Mouse (Mus musculus): ENCODE data around the gene Erbb2.

Erbb2 gene

DNA sequence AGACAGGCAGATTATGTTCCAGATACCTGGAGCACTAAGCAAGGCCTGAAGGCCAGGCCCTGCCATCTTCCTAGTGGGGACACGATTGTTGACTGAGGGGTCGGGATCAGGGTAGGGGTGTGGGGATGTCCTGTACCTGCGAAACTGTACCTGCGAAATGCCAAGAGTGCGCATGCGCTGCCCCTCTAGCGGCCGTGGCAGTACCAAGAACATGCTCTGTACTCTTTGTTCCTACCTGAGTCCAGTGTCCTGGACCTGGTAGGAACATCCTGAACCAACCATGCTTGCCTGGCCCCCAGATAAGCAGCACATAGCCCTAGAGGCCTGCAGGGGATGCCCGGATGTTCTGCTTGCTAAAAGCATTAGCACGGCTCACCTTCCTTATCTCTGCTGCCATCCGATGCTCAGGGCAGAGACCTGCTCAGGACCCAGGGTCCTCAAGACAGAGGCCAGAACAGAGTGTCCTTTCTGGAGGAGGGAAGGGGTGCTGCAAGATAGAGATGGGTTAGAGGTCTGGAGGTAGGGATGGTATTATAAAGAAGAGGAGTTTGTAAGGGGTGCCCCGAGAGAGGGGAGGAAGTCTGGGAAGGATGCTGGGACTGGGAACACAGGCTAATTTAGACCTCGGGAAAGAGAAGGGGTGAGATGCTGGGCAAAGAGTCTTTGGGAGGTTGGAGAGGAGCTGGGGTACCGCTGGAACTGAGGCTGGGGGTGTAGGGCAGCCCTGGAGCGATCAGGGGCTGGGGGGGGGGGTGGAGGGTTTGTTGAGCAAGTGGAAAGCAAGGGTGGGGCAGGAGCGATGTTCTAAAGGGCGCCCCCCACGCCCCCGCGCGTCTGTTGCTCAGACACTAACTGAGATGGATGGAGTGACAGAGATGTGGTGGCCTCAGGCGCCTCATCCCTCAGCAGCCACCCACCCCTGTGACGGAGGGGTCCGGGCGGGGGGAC, 26.4 kb upstream of the Erbb2 start, which contains the start of gene Pnmt:
Pnmt (plus strand) TSS at position 813 of the 948 bp plus-strand sequence.
- no peak for DNase-seq (ENCODE audit: low spot score)

DNA sequence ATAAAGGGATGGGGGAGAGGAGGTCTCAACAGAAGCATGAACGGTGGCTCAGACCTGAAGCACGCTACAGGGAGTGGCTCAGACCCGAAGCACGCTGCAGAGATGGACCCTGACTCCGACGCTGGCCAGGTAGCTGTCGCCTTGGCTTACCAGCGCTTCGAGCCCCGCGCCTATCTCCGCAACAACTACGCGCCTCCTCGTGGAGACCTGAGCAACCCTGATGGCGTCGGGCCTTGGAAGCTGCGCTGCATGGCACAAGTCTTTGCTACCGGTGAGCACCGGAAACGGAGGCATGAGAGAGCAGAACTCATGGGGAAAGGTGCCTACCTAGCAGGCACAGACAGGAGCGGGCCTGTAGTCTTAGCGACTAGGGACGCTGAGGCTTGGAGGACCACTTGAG, 25.7 kb upstream of the Erbb2 start:
- no peak for DNase-seq (ENCODE audit: low spot score)

DNA sequence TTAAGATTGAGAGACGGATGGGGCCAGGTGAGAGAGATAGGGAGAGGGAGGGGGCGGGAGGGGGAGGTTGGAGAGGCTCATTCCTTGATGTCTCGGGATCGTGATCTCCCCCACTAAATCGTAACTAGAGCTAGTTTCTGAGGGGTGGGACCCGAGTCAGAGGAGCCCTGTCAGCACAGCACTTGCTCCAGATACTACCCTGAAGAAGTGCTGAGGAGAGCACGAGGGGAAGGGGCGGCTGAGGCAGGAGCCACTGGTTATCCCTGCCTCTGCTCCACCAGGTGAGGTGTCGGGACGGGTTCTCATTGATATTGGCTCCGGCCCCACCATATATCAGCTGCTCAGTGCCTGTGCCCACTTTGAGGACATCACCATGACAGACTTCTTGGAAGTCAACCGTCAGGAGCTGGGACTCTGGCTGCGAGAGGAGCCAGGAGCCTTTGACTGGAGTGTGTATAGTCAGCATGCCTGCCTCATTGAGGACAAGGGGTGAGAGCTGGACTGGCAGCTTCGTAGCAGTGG, 25.2 kb upstream of the Erbb2 start:
- DNase-seq (ENCODE audit: low spot score) = no peak

DNA sequence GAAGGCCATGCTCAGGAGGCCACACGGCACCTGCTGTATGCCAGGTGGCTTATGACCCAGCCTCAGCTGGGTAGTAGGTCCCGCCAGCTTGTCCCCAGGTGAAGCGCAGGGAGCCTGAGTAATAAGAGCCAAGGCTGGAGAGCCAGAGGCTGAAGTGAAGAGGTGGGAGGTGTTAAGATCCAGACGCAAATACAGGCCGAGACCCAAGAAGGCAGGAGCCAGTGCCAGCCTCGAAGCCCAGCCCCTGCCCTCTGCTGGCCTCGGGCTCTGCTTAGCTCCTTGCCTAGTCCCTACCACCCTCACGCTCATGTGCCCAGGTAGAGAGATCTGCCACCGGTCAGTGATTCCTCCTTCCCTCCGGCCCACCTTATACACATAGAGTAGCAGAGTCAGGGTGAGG, 24.0 kb upstream of the Erbb2 start:
- DNase-seq (ENCODE audit: low spot score) = no peak

DNA sequence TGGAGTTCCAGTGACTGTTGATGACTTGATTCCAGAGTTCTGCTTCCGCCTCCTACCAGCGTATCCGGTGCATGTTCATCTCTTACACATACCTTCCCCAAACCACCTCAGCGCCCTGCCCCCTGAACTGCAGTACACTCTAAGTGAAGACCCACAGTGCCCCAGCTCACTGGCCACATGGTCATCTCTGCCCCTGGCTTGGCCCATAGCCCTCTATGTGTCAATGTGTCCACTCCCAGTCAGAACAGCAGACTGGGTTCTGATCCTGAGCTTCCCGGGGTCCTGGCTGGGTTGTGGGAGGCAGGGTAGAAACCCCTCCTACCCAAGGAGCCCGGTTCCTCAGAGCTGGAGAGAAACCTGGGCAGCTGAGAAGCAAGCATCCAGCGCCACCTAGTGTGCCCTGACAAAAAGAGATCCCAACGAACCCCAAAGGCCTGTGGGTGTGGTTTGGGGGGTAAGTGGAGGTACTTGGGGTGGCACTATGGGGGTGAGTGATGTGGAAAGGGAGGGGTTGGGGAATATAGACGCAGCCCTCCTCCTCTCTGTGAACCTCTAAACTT, 23.0 kb upstream of the Erbb2 start:
- no peak for DNase-seq (ENCODE audit: low spot score)

DNA sequence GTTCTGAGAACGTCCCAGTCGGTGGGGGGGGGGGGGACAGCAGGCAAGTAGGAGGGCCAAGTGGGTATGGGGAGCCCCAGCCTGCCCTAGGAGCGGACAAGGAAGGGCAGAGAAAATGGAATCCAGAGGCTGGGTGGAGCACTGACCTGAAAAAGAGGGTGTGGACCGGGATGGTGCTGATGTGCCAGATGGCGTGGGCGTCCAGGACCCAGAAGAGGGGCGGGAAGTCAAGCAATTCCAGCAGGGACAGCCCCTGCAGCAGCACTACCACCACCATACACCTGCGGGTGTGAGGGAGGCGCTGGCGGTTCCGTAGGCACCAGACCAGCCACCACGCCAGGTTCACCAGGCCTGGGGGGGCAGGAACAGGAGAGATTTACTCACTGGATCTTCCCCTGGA, 22.1 kb upstream of the Erbb2 start:
- DNase-seq (ENCODE audit: low spot score) = no peak

DNA sequence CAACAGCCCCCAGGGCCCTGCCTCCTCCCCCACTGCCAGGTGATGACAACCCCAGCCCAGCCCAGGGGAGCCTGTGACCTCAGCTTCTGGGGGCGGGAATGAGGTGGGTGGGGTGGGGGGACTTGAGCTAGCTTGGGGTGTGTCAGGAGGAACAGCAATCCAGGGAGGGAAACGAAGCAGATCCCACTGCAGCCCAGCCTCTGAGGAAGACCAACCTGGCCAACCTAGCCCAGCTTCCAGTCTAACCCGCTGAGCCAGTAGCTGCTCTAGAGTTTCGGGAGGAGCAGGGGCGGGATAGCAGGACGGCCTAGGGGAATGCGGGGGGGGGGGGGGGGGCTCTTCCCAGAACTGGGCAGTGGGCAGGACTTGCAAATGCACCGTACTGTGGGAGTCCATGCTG, 20.2 kb upstream of the Erbb2 start:
- DNase-seq (ENCODE audit: low spot score) = no peak

DNA sequence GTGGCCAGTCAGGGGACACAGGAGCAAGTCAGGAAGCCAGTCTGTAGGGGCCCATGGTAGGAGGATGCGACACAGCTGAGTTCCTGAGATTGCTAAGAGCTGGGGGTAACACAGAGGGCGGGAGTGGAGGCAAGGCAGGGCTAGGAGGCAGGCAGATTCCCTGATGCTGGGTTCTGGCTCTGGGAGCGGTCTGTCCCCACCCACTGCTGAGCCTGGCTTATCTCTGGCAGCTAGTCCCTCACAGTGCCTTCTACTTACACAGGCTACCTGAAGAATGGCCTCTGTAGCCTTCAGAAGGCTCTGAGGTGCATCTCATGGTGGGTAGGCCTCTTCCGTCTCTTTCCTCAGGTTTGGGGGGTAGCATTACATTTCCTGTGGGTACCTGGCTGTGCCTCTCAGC, 19.6 kb upstream of the Erbb2 start:
- no peak for DNase-seq (ENCODE audit: low spot score)

DNA sequence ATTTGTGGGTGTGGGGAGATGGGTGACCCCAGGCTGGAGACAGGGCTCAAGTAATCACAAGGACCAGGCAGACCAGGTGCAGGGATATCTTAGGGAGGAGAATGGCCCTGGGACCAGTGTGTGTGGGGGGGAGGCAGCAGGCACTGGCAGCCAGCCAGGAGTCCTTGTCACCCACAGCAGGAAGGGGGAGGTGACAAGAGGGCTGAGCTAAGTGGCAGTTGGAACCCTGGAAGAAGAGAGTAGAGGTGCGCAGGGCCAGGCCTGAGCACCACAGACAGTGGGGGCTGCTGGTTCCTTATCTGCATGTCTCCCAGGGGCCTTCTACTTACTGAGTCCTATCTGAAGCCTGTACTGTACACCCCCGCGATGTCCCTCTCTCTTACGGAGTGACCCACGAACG, 19.0 kb upstream of the Erbb2 start:
- DNase-seq (ENCODE audit: low spot score) = peak; percentile 59

DNA sequence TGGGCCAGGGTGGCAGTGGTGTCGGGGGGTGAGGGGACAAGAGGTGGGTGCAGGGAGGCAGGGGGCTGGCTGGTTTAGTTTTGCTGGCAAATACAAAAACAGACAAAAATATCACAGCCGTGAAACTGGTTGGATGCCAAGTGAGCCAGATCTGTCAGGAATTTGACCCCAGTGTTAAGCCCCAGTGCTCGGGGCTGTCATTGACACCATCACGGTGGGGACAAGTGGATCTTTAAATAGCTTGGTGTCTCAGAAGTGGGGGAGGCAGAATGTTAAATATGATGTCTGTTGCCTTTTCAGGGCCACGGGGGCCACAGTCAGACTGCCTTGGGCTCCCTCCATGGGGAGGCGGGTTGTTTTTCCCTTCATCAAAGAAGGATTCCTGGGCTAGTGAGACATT, 18.0 kb upstream of the Erbb2 start:
- no peak for DNase-seq (ENCODE audit: low spot score)

DNA sequence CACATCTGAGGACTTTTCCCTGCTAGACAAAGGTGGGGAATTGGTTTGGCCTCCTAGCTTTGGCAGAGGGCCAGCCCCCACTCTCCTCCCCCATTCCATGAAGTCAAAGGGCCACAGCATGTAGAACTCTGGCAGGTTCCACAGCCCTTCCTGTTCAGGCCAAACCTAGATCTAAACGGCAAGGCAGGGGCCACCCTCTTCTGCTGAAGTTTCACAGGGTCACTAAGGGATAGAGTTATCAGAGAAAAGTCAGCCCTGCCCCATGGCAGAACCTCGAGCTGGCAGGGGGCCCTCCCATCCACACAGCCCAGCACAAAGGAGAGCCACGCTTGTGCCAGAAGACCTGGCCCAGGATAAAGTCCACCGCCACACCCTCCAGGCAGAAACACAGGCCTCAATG, 17.2 kb upstream of the Erbb2 start:
- no peak for DNase-seq (ENCODE audit: low spot score)

DNA sequence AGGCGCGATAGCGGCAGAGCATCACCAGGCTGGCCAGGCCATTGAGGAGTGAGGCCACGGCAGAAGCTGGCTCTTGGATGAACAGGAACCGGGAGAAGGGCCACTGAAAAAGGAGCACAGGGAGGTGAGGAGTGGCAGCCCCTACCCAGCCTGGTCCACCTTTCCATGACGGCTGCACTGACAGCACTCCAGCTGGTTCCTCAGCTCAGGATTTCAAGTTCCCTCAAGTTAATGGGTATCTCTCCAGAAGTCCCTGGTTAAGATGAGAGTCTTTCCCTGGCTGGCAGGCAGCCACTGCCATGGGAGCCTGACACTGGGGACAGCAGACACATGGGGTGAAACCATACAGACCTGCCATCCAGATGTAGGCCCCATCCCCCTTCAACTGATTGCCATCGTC, 14.3 kb upstream of the Erbb2 start:
- no peak for DNase-seq (ENCODE audit: low spot score)

DNA sequence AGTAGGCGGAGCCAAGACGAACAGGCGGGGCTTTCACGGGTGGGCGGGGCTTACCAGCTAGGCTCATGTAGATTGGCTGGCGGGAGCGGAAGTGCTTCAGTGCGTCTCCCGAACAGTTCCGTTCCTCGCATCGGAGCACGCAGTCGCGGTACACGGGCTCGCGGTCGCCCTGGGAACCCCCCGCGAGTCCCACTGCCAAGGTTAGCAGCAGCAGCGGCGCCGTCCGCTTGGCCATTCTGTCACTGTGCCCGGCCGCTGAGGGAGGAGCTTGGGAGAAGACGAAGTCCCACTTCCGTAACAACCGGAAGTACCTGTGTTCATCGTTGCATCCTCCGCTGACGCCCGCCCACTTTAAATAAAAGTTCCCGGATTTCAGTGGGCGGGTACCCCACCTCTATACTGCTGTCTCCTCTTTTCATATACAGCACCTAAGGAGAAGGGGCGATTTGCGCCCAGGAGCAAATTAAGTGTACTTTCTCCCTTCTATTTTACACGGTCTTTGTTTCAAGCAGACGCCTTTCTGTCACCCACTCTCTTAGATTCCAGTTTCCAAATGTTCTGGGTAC, 12.0 kb upstream of the Erbb2 start, which contains the start of gene Pgap3:
Pgap3 (minus strand) TSS at position 330 of the 566 bp plus-strand sequence.
- DNase-seq (ENCODE audit: low spot score) = peak; percentile 86

DNA sequence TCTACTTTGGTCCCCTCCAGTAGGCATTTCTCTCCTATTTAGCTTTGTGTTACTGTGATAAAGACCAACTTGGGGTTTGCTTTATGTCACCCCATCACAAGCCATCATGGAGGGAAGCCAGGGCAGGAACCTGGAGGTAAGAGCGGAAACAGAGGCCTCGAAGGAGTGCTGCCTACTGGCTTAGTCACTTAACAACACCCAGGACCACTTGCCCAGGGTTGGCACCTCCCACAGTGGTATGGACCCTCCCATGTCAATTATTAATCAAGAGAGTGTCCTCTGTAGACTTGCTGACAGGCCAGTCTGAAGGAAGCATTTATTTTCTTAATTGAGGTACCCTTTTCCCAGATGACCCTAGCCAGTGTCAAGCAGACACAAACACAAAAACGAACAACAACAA, 11.5 kb upstream of the Erbb2 start:
- no peak for DNase-seq (ENCODE audit: low spot score)

DNA sequence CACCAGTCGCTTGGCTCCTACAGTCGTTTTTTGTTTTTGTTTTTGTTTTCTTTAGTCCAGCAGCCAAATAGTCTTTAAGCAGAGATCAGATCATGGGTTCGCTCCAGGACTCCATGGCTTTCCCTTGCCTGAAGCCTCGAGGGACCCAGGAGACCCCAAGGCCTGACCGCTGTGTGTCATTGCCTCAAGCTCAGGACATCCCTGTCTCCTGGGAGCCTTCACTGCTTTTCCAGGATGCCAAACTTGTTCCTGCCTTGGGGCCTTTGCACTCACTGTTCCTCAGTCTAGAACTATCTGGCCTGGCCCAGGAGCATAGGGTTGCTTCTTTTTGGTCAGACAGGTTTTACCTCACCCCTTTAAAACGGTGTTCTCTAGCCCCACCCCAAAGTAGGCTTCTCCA, 5.6 kb upstream of the Erbb2 start:
- no peak for DNase-seq (ENCODE audit: low spot score)

DNA sequence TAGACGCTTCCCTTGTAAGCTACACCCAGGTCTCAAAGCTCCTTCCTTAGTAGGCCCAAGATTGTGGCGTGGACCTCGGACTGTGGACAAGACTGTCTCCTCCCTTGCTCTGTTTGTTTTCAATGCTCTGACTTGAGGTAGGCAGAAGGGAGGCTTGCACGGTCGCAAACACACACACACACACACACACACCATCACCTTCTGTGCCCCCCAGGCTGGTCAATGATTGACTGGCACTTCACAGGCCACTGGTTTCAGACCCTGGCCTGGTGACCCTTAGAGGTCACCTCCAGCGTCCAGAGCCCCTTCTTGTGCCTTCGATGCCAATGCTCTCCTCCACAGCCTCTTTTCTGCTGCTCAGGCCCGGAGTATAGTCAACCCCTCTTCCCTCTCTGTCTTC, 3.4 kb upstream of the Erbb2 start:
- no peak for DNase-seq (ENCODE audit: low spot score)

DNA sequence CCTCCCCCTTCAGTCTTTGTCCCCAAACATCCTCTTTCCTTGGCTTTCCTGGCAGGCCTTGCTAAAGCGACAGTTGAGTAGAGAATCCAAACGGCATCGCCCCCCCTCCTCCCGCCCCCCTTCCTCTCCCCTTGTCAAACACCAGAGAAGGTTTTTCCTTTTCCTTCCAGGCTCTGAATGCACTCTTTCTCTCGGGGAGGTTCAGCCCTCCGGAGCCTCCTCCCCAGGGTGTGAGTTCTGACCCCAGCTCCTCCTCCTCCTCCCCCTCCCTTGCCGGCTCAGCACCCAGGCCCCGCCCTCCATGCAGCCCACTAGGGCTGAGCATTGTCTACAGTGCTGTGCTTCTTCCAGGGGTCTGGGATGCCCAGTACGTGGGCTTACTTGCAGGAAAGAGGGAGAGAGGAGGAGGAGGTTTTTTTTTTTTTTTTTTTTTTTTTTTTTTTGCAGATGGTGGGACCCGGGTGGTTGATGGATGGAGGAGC, 2.9 kb upstream of the Erbb2 start:
- no peak for DNase-seq (ENCODE audit: low spot score)

DNA sequence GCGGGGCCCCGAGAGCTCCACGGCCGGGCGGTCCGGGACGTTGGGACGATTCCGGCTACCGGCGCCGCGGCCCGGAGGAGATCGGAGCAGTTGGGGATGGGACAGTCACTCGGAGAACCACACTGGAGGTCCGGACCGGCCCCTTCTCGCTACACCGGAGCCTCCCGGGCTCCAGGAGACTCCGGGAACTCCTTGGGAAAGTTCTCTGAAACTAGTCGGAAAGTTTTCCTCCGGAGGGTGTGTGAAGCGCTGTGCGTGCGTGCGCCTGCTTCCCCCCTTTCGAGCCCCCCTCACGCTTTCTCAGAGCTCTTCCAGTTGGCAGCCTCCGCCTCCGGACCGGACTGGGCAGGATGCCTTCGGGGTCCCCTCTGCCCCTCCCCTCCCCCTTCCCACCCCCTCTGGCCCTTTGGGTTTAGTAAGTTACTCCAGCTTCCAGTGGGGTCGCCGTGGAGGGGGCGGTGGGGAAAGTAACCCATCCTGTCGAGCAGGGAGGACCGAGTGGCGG, 579 bp downstream of the Erbb2 start:
- DNase-seq (ENCODE audit: low spot score) = no peak

DNA sequence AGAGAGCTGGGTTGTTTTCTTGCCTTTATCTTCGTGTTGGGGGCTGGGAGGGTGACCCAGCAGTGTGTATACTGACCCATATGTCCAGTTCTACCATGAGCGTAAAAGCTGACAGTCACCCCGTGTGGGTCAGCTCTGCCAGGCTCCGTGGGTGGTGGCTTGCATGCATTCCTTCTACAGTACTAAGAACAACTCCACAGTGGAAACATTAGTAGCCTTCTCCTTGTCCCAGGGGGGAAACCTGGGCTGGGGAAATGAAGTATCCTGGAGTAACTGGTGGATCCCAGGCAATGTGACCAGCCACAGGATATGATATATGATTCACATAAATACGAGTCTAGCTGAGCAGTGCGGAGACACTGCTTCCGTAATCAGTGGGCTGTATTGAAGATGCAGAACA, 1.5 kb downstream of the Erbb2 start:
- DNase-seq (ENCODE audit: low spot score) = no peak

DNA sequence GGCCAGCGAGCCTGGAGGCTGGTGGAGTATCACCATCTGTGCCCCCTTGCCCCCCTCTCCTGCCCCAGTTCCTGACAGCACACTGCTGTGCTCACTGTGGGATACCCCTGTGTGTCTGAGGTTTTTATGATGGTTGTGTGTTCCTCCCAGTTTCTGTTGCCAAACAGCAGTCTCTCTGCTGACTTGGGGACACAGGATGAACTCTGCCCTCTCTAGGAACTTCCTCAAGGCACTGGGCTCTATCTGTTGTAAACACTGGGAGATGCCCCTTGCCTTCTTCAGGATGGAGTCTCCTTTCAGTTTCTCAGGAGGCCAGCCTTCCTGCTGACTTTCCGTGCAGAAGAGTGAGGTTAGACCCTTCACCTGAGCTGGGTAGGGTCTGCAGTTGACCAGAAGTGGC, 1.9 kb downstream of the Erbb2 start:
- no peak for DNase-seq (ENCODE audit: low spot score)

DNA sequence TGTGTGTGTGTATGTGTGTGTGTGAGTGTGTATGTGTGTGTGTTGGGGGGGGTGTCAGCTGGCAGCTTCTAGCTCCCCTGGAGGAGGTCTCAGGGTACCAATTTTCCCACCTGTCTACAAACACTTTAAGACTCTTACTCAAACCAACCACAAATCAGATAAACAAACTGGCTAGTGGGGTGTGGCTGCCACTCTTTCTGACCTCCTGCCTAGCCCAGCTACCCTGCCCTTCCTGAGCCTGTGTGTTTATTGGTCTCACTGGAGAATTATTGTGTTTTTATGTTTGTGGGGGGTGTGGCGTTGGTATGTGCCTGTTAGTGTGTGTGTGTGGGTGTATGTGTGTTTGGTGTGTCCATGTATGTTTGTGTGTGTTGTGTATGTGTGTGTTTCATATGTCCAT, 4.8 kb downstream of the Erbb2 start:
- DNase-seq (ENCODE audit: low spot score) = no peak

DNA sequence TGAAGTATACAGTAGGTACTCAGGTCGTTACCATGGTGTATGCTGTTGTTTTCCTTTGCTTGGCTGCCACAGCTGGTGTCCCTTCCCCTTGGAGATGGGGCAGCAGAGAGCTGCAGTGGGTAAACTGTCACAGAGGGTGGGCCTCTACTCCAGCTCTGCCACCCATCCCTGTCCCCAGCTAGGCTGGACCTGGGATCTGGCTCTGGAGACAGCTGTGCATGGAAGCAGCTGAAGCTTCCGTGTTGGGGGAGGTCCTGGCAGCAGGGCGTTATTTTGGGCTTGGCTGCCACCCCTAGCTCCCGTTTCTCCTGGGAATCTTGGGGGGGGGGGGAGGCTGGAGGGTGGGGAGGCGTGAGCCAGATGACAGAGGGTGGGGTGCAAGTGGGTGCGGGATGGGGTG, 6.0 kb downstream of the Erbb2 start:
- DNase-seq (ENCODE audit: low spot score) = no peak
